In the genomic region with DNA sequence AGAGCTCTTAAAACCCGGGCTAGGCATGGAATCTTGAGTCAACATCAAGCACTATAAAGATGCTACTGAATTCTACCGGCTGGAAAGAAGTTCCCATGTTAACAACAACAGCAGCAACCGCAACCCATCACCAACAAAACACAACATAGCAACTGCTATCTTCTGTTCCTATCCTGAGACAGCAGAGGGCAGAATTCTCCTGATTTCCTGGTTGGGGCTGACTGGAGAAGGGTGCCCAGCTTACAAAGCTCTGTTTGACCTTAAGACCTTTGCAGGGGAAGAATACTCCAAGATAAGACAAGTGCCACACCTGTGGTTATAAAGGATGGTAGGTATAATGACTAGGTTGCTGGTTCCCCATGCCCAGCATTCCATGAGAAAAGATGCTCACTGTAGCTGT, we compare ENCODE assay signal across 15 mouse cellular contexts. TPM values are rescaled to one million over a fixed set of nuclear protein-coding genes. Genes with fewer than 3 reads are reported as not detected.
DNase-seq lines count a peak whose midpoint lies in the region; TF ChIP-seq lines count a peak whose summit lies in the region.
"Had no signal": no experiment of that assay in that cellular context is flagged by ENCODE, and none has a peak within 500 bp of the region (broad histone marks: within the 10 kb centered on the region; RNA-seq: fewer than 3 reads in every experiment).

No protein-coding gene starts in this region.

- no peak overlapping the region; the same call in 1 of the 2 replicates for H3K27ac ChIP-seq in layer of hippocampus, adult 2 months
- H3K27ac ChIP-seq: embryonic facial prominence, embryonic 12.5 days; limb, embryonic 12.5 days; liver, embryonic 14.5 days; midbrain, embryonic 10.5 days had no signal

- H3K4me3 ChIP-seq in layer of hippocampus, adult 2 months, result no peak overlapping the region
- H3K4me3 ChIP-seq: embryonic facial prominence, embryonic 12.5 days; limb, embryonic 12.5 days; midbrain, embryonic 10.5 days had no signal

- DNase-seq in heart, adult 11 months, result peak; percentile 78
- DNase-seq in heart, postnatal 4 days, result no peak
- no peak for DNase-seq in layer of hippocampus, adult 2 months (ENCODE audit: low spot score in 2 of 2)
- no peak for DNase-seq in layer of hippocampus, postnatal 36 days
- DNase-seq in 416B (ENCODE audit: low read depth), result peak; percentile 21
- no peak for DNase-seq in brain, embryonic 14.5 days (ENCODE audit: low read depth)
- DNase-seq in thymus, postnatal 0 days (ENCODE audit: low spot score), result no peak
- DNase-seq: adrenal gland, adult 2 months; cerebellum, adult 18-20 months; gastrocnemius, postnatal 10 days; thymus, postnatal 4 days had no signal

- TF ChIP-seq POLR2A in brain, embryonic 14.5 days (IDR thresholded peaks at IDR 0.05; ENCODE audit: borderline replicate concordance, extremely low read depth, insufficient read depth, insufficient read length, poor library complexity, severe bottlenecking), result no peak

- peak; percentile 74 for TF ChIP-seq CTCF in layer of hippocampus, adult 2 months (conservative IDR thresholded peaks at IDR 0.05)
- TF ChIP-seq CTCF in brain, embryonic 14.5 days (IDR thresholded peaks at IDR 0.05; ENCODE audit: borderline replicate concordance, extremely low read depth, insufficient read depth, insufficient read length), result peak; percentile 24; the same call in 1 of the 2 replicates

RNA-seq across cellular contexts. Expression of a gene that starts 12.6 kb away (rescaled TPM):
- 10 to 100 TPM; 18.2 to 18.3 TPM for total RNA-seq in heart, postnatal 4 days (2021)
- total RNA-seq in layer of hippocampus, adult 2 months (2021), result 10 to 100 TPM; 20.4 to 20.9 TPM
- total RNA-seq in layer of hippocampus, postnatal 36 days (2021), result 10 to 100 TPM; 16.5 to 16.9 TPM
- 33.3 and 38.6 TPM in 2 replicates for polyA plus RNA-seq in brain, embryonic 14.5 days (2012; rRNA removed)
- 9.2 and 9.8 TPM in 2 replicates for polyA plus RNA-seq in thymus, postnatal 0 days (2015; fragmentation: Nextera tagmentation; extraction: Ambion mirVana)

RNA-seq across cellular contexts. Expression of a gene that starts 39.6 kb away (rescaled TPM):
- total RNA-seq in heart, postnatal 4 days (2021), result 10 to 100 TPM; 81.7 to 83.6 TPM
- total RNA-seq in layer of hippocampus, adult 2 months (2021), result 100 to 1,000 TPM; 189 to 206 TPM
- total RNA-seq in layer of hippocampus, postnatal 36 days (2021), result 100 to 1,000 TPM; 154 to 187 TPM
- polyA plus RNA-seq in brain, embryonic 14.5 days (2012; rRNA removed), result 245 and 250 TPM in 2 replicates
- polyA plus RNA-seq in thymus, postnatal 0 days (2015; fragmentation: Nextera tagmentation; extraction: Ambion mirVana), result 11.3 and 16.1 TPM in 2 replicates

RNA-seq across cellular contexts. Expression of a gene that starts 44.1 kb away (rescaled TPM):
- total RNA-seq in heart, postnatal 4 days (2021), result 100 to 1,000 TPM in 1 of 2 experiments, 10 to 100 TPM in 1; 87.0 to 104 TPM
- 10 to 100 TPM; 53.4 to 56.9 TPM for total RNA-seq in layer of hippocampus, adult 2 months (2021)
- total RNA-seq in layer of hippocampus, postnatal 36 days (2021), result 10 to 100 TPM; 48.8 to 50.0 TPM
- polyA plus RNA-seq in brain, embryonic 14.5 days (2012; rRNA removed), result 95.3 and 112 TPM in 2 replicates
- polyA plus RNA-seq in thymus, postnatal 0 days (2015; fragmentation: Nextera tagmentation; extraction: Ambion mirVana), result 235 and 256 TPM in 2 replicates

RNA-seq across cellular contexts. Expression of a gene that starts 47.0 kb away (rescaled TPM):
- total RNA-seq in heart, postnatal 4 days (2021), result 10 to 100 TPM; 58.3 to 65.2 TPM
- total RNA-seq in layer of hippocampus, adult 2 months (2021), result 100 to 1,000 TPM; 216 to 229 TPM
- total RNA-seq in layer of hippocampus, postnatal 36 days (2021), result 100 to 1,000 TPM; 187 to 199 TPM
- 76.7 and 96.1 TPM in 2 replicates for polyA plus RNA-seq in brain, embryonic 14.5 days (2012; rRNA removed)
- polyA plus RNA-seq in thymus, postnatal 0 days (2015; fragmentation: Nextera tagmentation; extraction: Ambion mirVana), result 53.2 and 56.4 TPM in 2 replicates

RNA-seq across cellular contexts. Expression of a gene that starts 52.2 kb away (rescaled TPM):
- total RNA-seq in heart, postnatal 4 days (2021), result 10 to 100 TPM; 11.4 to 11.8 TPM
- total RNA-seq in layer of hippocampus, adult 2 months (2021), result 10 to 100 TPM; 14.8 to 15.5 TPM
- 10 to 100 TPM; 15.1 to 16.4 TPM for total RNA-seq in layer of hippocampus, postnatal 36 days (2021)
- 21.1 and 24.7 TPM in 2 replicates for polyA plus RNA-seq in brain, embryonic 14.5 days (2012; rRNA removed)
- polyA plus RNA-seq in thymus, postnatal 0 days (2015; fragmentation: Nextera tagmentation; extraction: Ambion mirVana), result 12.2 and 13.3 TPM in 2 replicates

Comparison
In these comparisons a context has a peak if more than half of its experiments do, and no peak if none do; other contexts are left out.
1. DNase-seq: peak in heart, adult 11 months (single experiment) and 416B (single experiment); none in heart, postnatal 4 days (single experiment), layer of hippocampus, adult 2 months (0 of 2), layer of hippocampus, postnatal 36 days (0 of 2), brain, embryonic 14.5 days (single experiment) and thymus, postnatal 0 days (single experiment).